Mouse (Mus musculus): ENCODE data around the gene Il9r.

Gene Il9r

DNA sequence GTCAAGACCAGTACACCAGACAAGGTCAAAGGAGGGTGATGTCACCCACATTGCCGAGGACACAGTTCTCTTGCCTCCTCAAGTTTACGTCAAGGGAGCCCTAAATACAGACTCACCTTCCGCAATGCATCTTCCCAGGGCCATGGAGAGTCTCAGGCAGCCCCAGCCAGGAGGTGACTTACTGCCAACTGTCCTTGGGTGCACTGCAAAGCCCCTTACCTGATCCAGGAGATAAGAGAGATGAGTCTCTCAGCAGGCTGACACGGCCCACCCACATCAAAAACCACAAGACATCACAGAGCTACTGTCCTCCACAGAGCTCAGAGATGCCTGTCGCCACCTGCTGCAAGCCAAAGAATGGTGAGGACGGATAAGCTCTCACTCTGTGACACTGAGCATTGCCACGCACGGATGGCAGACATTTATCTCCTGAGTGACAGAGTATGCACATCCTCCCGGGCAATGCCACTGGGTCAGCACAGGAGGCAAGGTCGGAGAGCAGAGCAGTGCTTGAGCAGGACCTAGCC lies at the start of gene Il9r:
Il9r (minus strand) TSS at position 205 of the 527 bp plus-strand sequence.
- DNase-seq (ENCODE audit: low spot score in 2 of 2) = no peak

DNA sequence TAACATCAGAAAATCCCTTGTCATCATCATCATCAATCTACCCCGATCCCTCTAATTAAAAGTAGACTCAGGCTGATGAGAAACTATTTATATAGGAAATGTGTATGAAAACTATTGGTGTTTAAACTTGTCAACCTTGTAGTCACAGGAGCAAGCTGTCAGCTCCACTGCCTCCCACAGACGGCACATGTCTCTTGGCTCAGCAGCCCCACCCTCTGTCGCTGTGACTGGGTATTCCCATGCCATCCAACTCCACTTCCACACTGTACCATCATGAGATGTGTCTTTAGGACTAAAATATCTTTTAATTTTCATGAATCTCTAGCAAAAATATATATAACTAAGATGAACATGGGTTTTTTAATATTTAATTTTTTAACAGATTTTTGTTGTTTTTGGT lies 48.3 kb upstream of the Il9r start:
- DNase-seq (ENCODE audit: low spot score in 2 of 2) = no peak

DNA sequence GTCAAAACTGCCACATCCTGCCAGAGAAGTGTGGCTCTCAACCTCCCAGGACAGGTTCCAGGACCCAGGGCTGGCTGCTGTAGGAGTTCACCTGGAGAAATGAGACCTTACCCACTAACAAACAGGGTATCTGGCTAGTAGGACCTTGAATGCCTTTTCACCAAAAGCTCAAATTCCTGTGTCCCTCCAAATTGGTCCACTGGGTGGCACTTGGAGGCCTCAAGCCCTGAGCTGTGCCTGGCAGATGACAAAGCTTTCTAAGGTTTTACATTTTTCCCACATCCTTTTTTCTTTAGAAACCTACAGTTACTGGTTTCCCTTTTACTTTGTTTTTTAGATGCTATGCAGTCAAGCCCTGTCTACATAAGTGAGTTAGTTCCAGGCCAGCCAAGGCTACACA lies 47.0 kb upstream of the Il9r start:
- DNase-seq (ENCODE audit: low spot score in 2 of 2) = no peak

DNA sequence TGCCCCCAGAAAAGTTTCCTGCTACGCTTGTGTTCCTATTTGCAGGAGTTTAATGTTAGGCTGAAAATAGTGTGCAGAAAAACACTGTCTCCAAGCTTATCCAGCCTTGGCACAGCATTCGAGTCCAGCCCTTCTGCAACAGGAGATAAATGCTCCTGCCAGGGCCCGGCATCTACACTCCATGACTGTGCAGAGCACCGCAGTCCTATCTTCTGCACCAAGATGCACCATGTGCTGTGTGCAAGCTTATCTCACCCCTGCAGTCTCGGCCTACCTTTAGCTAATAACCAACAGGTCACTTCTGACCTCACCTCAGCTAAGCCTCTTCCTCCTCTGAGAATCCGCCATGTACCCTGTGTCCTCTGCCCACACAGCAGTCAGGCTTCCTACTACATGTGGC lies 45.5 kb upstream of the Il9r start:
- no peak for DNase-seq (ENCODE audit: low spot score in 2 of 2)

DNA sequence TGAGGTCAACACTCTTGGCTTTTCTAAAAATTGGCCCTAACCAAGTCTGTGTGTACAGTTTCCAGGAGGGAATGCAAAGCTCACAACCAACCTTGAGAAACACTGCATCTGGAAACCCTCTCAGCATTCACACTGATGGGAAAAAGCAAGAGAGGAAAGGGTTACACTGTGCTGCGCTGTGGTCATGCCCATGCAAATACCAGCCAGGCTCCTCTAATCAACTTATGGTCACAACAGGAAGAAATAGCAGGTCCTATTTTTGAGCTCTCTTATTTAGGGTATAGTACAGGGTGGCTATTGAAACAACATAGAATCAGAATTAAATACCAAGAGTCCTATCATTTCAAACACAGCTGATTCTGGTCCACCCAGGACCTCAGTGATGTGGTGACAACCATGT lies 44.5 kb upstream of the Il9r start:
- DNase-seq (ENCODE audit: low spot score in 2 of 2) = no peak

DNA sequence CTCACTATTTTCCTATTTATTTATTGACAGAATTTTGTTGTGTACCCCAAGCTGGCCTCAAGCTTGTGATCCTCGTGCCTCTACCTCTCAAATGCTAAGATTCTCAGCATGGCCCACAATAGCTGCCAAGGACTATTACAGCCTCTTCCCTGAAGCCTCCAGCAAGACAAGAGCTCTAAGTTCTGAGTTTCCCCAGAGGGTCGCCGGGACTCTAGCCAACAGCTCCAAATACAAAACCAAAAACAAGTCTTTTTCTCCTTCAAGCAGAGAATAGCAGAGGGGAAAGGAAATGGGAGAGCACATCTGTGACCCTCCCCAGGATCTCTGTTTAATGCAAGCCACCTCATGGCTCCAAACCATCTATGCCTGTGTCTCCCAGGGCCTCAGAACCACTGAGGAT lies 44.0 kb upstream of the Il9r start:
- no peak for DNase-seq (ENCODE audit: low spot score in 2 of 2)

DNA sequence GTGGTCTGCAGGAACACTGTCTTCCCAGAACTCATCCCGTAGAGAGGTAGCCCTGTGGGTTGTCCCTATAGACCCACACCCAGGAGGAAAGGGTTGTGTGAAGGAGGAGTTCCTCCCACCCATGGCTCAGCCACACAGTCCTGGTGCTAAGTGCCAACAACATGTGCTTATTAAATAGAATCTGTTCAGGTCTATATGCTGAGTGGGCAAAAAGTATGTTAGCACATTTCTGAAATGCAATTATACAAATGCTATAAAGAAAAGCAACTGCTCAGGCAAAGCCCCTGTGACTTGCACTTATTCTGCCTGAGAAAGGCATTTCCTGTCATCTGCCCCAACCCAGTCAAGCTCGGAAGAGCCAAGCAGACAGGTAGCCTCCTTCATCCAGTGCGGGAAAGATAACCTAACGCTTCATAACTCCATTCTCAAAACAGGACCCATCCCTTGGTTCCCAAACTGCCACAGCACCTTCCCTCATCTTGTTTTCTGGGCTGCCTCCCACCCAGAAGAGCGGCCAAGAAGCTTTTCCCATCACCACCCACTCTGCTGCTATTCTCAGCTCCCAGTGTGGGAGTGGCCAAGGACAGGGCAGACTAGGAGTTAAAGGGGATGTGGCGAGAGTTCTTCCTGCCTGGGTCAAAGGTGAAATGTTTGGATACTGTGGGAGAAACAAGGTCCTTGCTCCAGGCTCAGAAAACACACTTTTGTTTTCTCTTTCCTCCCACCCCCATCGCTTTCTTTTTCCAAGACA lies 43.3 kb upstream of the Il9r start:
- peak; percentile 56 to 59 for DNase-seq (ENCODE audit: low spot score in 2 of 2)

DNA sequence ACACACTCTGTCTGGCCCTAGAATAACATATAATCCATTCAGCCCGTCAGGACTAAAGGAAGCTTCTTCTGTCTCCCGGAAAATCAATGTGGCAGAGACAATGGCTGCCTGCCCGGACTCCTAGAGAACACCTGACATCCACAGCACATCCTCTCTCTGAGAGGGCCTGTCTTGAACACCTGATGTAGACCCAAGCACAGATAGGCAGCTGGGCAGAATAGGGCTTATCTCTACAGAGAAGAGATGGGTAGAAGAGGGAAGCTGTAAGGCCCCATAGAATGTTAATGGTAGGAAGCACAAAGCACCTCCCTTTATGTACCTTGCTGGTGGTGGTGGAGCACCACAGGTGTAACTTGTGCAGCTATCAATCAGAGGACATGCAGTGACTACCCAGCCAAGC lies 42.1 kb upstream of the Il9r start:
- no peak for DNase-seq (ENCODE audit: low spot score in 2 of 2)

DNA sequence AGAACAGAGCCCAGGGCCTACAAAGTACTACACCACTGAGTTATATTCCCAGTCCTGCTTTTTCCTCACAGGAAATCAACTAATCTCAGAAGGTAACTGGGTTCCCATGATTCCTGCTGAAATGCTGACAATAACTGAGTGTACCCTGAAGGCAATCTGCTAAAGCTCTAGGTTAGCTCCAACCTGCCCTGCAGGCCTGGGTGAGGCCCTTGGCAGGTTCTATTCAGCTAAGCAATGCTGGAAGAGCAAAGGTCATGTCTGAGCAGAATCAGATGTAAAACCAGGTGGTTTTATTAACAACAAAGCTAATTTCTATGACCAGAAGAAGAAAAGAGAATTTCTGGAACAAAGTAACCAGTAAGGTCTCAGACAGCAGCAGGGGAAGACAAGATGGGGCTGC lies 41.3 kb upstream of the Il9r start:
- no peak for DNase-seq (ENCODE audit: low spot score in 2 of 2)

DNA sequence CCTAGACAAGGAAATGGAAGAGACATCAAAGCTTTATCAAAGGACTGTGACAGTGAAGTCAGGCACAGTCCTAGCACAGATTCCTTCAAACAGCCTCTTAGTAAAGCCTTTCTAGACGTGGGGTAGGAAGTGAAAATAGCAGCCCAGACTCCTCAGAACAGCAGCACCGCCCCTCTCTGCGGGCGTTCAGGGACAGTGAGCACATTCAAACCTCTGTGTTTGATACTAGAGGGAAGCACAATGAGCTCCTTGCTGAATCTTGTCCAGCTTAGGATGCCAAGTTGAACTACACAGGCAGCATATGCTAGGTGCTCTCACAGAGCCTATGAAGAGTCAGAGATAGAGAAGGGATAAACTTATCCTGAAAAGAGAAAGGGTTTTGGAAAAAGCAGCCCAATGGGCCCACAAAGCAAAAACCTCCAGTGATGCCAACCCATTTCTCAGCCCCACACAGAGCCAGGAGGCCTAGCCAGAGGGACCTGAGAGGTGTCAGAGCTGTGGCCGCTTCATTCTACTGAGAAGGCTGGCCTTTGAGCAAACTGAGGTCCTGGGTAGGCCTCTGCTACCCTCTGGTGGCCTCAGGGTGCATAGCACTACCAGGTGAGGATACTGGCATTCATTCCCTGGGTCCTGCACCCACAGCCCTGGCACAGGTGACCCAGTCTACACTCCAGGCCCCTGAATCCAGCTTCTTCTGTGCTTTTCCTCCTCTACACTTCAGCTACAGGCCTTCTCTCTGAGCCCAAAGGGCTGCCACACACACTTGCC lies 38.2 kb upstream of the Il9r start:
- DNase-seq (ENCODE audit: low spot score in 2 of 2) = peak; percentile 80 to 86

DNA sequence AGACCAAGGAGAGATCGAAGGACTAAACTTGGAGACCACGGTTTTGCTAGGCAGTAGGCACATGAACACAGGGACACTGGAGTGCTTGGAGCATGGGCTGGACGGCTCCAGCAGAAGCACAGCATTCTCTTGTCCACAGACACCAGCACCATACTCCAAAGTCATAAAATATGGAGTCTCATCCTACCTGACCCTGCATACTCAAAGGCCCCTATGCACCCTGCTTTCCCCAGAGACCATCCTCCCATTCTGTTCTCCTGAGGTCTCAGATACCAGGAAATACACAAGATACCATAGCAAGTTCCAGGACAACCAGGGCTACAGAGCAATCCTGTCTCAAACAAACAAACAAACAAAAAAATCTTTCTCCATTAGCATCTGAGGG lies 37.3 kb upstream of the Il9r start:
- no peak for DNase-seq (ENCODE audit: low spot score in 2 of 2)

DNA sequence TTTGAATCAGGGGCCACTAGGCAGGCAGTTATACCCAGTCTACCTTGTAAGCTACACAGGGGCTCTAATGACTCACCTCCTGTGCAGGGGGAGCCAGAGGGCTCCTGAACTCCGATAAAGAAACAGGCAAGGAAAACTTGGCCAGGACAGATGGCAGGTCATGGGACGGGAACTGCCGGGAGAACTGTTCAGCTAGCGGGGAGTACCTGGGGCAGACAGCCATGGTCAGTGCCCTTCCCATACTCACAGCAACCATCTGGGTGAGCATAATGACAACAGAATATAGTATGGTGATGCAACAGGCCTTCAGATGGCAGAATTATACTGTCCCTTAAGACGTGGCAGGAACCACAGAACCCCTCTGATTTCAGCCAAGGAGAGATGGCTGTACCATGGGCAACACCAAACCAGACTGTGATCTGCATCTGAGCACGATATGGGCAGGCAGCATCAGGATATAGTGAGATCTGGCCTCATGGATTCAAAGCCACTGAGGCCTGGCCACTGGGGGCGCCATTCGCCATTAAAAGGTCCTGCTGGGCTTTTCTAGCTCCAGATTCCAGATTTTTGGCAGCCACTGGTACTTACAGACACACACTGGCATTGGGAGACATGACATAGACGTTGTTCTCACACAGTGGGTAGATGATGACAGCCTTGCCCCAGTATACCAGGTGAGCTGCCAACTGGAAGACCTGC lies 36.8 kb upstream of the Il9r start:
- DNase-seq (ENCODE audit: low spot score in 2 of 2) = peak in 1 of 2 experiments; percentile 65

DNA sequence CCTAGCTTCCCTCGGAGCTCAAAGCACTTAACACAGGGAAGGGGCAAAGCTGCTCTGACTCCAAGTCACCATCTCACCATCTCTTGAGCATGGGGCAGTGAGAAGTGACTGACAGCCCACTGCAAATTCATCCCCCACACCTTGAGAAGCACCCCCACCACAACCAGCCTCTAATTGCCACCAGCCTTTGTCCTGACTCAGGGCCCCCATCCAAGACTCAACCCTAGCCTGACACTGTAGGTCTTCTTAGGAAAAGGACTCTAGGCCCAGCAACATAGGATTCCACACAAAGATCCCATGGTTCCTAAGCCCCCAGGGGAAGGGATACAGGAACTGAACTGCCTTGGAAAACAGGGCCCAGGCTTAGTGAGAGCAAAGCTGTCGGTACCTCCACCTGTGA lies 36.1 kb upstream of the Il9r start:
- DNase-seq (ENCODE audit: low spot score in 2 of 2) = no peak

DNA sequence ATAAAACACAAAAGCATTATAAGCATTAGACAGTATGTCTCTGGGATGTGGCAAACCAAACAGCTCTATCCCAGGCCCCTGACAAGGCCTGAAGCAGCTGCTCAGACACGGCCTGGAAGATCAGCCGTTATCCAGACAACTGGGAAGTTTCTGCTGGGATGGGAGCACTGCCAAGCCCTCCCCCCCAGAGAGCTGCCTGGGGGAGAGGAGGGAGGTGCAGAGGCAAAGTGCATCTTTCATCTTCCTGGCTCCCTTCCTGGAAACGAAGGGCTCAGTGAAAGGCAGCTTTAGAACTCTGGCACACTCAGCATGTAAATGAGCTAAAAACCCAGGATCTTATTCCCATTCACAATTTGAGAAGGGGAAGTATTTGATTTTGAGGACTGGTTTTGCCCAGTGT lies 35.6 kb upstream of the Il9r start:
- DNase-seq (ENCODE audit: low spot score in 2 of 2) = peak; percentile 59 to 69

DNA sequence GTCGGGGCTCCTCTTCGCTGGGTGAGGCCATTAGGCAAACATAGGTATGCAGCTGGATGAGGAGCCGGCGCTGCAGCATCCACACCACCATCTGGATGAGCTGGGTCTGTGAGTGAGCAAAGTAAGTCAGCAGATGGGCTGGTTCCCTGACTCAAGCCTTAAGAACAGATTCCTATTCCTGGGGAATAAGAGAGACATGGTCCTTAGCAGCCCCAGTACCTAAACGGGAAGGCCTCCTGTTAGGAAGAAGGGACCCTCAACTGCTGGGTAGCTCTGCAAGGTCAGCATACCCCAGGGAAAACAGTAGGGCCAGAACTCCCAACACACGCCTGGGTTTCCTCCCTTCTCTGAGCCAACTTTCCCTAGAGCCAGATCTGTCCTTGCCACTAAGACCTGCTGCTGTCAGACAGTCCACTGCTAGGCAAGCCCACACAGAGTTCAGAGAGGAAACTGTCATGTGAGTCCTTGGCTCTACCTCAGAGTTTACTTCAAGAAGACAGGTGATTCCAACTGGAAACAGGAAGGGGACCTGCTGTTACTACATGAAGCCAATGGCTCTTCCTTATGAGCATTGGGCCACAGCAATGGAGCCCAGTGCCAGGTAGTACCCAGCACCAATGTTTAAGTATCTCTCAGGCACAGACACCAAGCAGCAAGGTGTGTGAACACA lies 34.9 kb upstream of the Il9r start:
- no peak for DNase-seq (ENCODE audit: low spot score in 2 of 2)

DNA sequence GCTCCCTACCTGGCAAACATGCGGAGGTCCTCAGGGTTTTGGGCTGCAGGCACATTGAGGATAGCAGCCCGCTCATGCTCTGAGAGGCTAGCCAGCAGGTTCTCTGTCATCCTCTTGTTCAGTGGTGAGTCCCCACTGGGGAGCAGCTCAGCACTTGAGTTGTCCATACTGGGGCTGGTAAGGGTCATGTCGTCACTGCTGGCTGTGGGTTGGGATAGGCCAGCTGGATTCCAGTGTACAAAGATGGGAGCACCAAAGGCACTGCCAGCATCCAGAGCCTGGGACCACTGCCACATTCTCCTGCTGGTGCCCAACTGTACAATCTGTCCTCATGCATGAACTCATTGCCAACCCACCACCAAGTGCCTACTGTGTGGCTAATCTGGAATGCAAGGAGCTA lies 33.8 kb upstream of the Il9r start:
- DNase-seq (ENCODE audit: low spot score in 2 of 2) = no peak

DNA sequence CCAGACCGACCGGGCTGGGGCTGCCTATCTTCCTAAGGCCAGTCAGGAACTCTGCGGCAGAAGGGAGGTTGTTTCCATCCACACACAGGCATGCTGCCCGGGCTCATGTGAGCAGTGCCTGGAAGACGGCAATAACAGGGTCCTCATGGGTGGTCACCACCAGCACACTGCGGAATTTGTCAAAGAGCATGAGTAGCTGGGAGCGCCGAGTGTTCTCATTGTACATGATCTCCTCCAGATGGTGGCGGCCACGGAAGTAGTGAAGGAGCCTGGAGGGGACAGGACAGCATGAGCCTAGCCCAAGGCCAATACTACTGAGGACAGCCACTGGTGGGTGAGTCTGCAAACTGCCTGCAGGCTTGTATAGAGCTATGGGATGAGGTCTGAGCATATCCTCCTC lies 32.8 kb upstream of the Il9r start:
- no peak for DNase-seq (ENCODE audit: low spot score in 2 of 2)

DNA sequence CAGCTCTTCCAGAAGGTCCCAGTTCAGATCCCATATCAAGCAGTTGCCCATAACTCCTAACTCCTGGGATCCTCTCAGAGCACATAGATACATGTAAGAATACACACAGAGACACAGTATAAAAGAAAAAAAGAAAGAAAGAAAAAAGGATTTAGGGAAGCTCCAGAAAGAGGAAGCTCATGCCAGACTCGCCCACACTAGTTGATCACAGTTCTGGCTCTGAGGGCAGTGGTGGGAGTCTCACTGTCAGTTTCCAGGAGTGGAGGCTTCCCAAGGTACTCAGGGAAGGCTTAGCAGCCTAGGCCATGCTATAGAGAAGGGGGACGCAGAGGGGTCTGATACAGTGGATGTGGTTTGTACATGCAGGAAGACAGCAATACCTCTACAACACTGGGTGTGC lies 31.0 kb upstream of the Il9r start:
- DNase-seq (ENCODE audit: low spot score in 2 of 2) = peak; percentile 63 to 66

DNA sequence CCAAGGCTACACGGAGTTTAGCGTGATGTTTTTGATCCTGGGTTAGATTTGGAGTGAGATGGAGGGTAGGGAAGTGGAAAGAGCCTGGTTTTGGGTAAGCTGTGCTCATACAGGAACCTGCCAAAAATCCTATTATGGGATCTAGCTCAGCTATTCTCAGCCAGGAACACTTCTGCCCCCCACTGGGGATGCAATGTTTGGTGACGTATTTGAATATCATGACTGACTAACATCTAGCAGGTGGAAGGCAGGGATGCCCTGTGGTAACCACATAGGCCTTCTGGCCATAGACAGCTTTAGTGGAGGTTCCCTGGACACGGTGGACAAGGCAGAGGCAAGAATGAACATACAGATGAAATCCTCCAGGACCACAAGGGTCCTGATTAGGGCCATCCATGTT lies 30.1 kb upstream of the Il9r start:
- peak; percentile 65 to 68 for DNase-seq (ENCODE audit: low spot score in 2 of 2)

DNA sequence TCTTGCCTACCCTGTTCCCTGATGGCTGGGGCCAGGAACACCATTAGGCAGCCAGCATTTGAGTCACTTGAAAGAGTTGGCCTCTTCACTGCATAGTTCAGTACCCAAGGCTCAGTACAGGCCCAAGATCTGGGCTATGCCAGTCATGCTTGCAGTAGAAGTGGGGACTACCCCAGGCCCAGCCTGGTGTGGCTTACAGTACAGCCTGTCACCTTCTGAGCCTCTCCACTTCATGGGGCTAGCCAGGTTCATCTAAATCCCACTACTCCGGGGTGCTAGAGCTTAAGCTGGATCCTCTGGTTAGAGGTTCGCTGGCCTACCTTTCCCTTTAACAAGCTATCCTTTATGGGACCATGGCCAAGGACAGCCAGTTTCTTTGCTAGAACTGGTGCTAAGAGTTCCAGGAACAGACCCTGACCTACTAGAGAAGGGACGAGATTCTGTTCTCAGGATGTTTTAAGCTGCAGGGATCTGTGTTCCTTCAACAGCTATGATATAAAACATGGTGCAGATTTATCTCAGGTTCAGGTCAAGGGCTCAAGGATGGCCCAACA lies 28.3 kb upstream of the Il9r start:
- DNase-seq (ENCODE audit: low spot score in 2 of 2) = no peak

DNA sequence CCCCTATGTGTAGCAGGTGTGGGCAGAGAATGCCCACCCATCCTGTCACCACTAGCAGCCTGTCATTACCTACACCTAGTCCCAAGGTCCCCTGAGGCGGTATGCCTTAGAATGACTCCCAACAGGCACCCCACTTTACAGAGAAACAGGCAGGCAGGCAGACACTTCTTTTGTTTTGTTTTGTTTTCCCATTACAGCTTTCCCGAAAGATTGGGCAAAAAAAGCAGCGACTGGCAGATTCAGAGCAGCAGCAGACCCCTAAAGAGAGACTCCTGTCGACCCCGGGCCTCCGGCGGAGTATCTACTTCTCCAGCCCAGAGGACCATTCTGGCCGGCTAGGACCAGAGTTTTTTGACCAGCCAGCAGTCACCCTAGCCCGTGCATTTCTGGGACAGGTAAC lies 27.5 kb upstream of the Il9r start:
- no peak for DNase-seq (ENCODE audit: low spot score in 2 of 2)

DNA sequence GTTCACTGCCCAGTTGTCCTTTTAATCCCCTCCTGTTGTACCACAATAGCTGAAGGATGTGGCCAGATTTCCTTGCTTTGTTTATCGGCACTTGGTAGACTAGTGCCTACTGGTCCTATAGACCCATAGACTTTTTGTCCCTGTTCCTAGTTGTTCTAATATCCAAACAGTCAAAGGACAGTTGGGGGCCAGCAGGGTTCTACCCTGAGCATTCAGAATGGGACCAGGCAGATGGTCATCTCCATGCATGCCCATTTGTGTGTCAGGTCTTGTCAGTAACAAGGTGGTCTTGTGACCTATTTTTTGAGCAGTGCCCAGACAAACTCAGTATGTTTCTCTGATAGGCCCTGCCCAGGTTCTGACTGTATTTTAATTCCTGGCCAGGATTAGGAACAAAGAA lies 27.0 kb upstream of the Il9r start:
- no peak for DNase-seq (ENCODE audit: low spot score in 2 of 2)
